Mouse (Mus musculus) hindbrain, embryonic 12.5 days (tissue): ENCODE measurements around the gene Arntl2. TPM values are rescaled to one million over a fixed set of nuclear protein-coding genes. Genes with fewer than 3 reads are reported as not detected.
"Not testable (repeated sequence)": the region's sequence is repeated elsewhere in the genome, so short reads cannot be mapped to it uniquely, and the experiment has no call there.

ENCODE experiments used
- ATAC-seq: fragments of 200-750 bp; cut with Nextera tagmentation; 2 replicates; pipeline ENCODE4 v1.8.0; 2017; ENCODE audit warnings: moderate TSS enrichment; ENCODE audit not compliant: low FRiP score
- H3K27ac ChIP-seq: fragments of 300-500 bp; sonication (generic); 2 replicates; pipeline ENCODE4 v1.5.1; 2016; ENCODE audit warnings: mild to moderate bottlenecking
- H3K27me3 ChIP-seq: fragments of 300-500 bp; sonication (generic); 2 replicates; pipeline ENCODE4 v1.6.1; 2016; ENCODE audit warnings: mild to moderate bottlenecking
- H3K36me3 ChIP-seq: fragments of 300-500 bp; sonication (generic); 2 replicates; pipeline ENCODE4 v1.6.1; 2016; ENCODE audit warnings: mild to moderate bottlenecking
- H3K4me1 ChIP-seq: fragments of 300-500 bp; sonication (generic); 2 replicates; pipeline ENCODE4 v1.6.1; 2016
- H3K4me2 ChIP-seq: fragments of 300-500 bp; sonication (generic); replicated peaks from 2 replicates; pipeline ENCODE4 v1.6.1; 2016; ENCODE audit warnings: mild to moderate bottlenecking
- H3K4me3 ChIP-seq: fragments of 300-500 bp; sonication (generic); 2 replicates; pipeline ENCODE4 v1.5.1; 2016; ENCODE audit warnings: mild to moderate bottlenecking
- H3K9ac ChIP-seq: fragments of 300-500 bp; sonication (generic); 2 replicates; pipeline ENCODE4 v1.6.1; 2016; ENCODE audit warnings: mild to moderate bottlenecking, moderate library complexity
- H3K9me3 ChIP-seq: fragments of 300-500 bp; sonication (generic); replicated peaks from 2 replicates; pipeline ENCODE4 v1.6.1; 2016; ENCODE audit warnings: mild to moderate bottlenecking
- WGBS: fragments of 180-500 bp; shearing (Covaris S2); methylation state at CpG from one replicate; pipeline ENCODE4 v1.1.7; 2016; 5-methylcytosine and 5-hydroxymethylcytosine counted together
- polyA plus RNA-seq: library from polyadenylated mRNA; unstranded; fragments of >200 nt; fragmentation: Nextera tagmentation; extraction: Ambion mirVana; gene quantifications from 2 replicates; pipeline ENCODE4 v1.2.1, GENCODE M21; 2016

Arntl2 gene
- polyA plus RNA-seq, 1 experiment from 2014 or later, result 2.2 TPM

GRCm38 (mm10) chr6:146760736-146761135, 35.1 kb upstream of the Arntl2 start:
- H3K9me3 ChIP-seq, result no peaks in the 10 kb centered on the region
- H3K4me1 ChIP-seq, result peaks cover 7% of the 10 kb centered on the region; the same call in 1 of the 2 replicates
- 73% methylated on average over 4 of the region's 4 CpGs for WGBS
- no peak overlapping the region for H3K27ac ChIP-seq
- H3K9ac ChIP-seq, result no peak overlapping the region
- no peak for ATAC-seq
- H3K4me3 ChIP-seq, result no peak overlapping the region
- 0 out of 2 replicates have a peak, but pooled peaks cover 3% of the 10 kb centered on the region for H3K36me3 ChIP-seq
- H3K27me3 ChIP-seq, result no peaks in the 10 kb centered on the region
- H3K4me2 ChIP-seq, result no peak overlapping the region

GRCm38 (mm10) chr6:146762264-146762898, 33.5 kb upstream of the Arntl2 start:
- WGBS, result 65% methylated on average over 5 of the region's 5 CpGs

GRCm38 (mm10) chr6:146764593-146764992, 31.3 kb upstream of the Arntl2 start:
- no peak for ATAC-seq
- WGBS, result 73% methylated on average over 2 of the region's 2 CpGs

More at GRCm38 (mm10) chr6:146762264-146762898, 33.5 kb upstream of the Arntl2 start:
- Histone ChIP-seq H3K4me1 (no peaks in the 10 kb centered on the region), H3K9me3 (no peaks in the 10 kb centered on the region), H3K4me2 (no peak overlapping the region), H3K36me3 (peaks cover 7% of the 10 kb centered on the region; the same call in 1 of the 2 replicates), H3K4me3 (no peak overlapping the region), H3K27ac (no peak overlapping the region), H3K9ac (no peak overlapping the region), H3K27me3 (no peaks in the 10 kb centered on the region)
- ATAC-seq, result no peak

DNA sequence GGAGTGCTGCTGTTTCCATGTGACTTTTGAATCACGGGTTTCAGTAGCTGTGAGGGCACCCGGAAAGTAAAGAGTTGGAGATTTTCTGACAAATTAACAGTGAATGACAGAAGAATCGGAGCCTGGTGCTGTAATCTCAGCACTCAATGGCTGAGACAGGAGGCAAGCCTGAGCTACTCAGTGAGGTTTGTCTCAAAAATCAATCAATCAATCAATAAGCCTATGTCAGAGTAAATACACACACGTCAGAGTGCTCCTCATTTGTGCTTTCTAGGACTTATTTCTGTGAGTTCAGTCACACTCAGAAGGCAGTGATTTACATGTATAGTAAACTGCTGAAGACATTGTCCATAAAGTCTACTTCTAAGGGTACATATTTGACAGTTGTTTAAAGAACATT, 30.6 kb upstream of the Arntl2 start:
- H3K4me2 ChIP-seq, result no peak overlapping the region
- no peaks in the 10 kb centered on the region for H3K27me3 ChIP-seq
- H3K4me3 ChIP-seq, result no peak overlapping the region
- no peaks in the 10 kb centered on the region for H3K9me3 ChIP-seq
- peaks cover 22% of the 10 kb centered on the region for H3K36me3 ChIP-seq
- ATAC-seq, result no peak
- 87% methylated on average over 4 of the region's 4 CpGs for WGBS
- no peak overlapping the region for H3K9ac ChIP-seq
- H3K4me1 ChIP-seq, result 0 out of 2 replicates have a peak, but pooled peaks cover 3% of the 10 kb centered on the region
- H3K27ac ChIP-seq, result no peak overlapping the region

More at GRCm38 (mm10) chr6:146764593-146764992, 31.3 kb upstream of the Arntl2 start:
- no peaks in the 10 kb centered on the region for H3K4me1 ChIP-seq
- no peak overlapping the region for H3K4me2 ChIP-seq
- peaks cover 20% of the 10 kb centered on the region for H3K36me3 ChIP-seq
- H3K9me3 ChIP-seq, result no peaks in the 10 kb centered on the region
- H3K9ac ChIP-seq, result no peak overlapping the region
- no peak overlapping the region for H3K4me3 ChIP-seq
- H3K27ac ChIP-seq, result no peak overlapping the region
- no peaks in the 10 kb centered on the region for H3K27me3 ChIP-seq

GRCm38 (mm10) chr6:146768813-146769404, 26.9 kb upstream of the Arntl2 start:
- Histone ChIP-seq H3K4me1 (0 out of 2 replicates have a peak, but pooled peaks cover 3% of the 10 kb centered on the region), H3K27me3 (no peaks in the 10 kb centered on the region), H3K27ac (no peak overlapping the region), H3K4me2 (no peak overlapping the region), H3K9ac (no peak overlapping the region), H3K9me3 (no peaks in the 10 kb centered on the region), H3K36me3 (peaks cover 48% of the 10 kb centered on the region), H3K4me3 (no peak overlapping the region)
- ATAC-seq, result no peak
- WGBS, result 91% methylated on average over 10 of the region's 10 CpGs

GRCm38 (mm10) chr6:146770005-146770745, 25.7 kb upstream of the Arntl2 start:
- Histone ChIP-seq H3K9me3 (no peaks in the 10 kb centered on the region), H3K4me3 (no peak overlapping the region), H3K4me1 (0 out of 2 replicates have a peak, but pooled peaks cover 3% of the 10 kb centered on the region), H3K4me2 (no peak overlapping the region), H3K27ac (no peak overlapping the region), H3K9ac (no peak overlapping the region), H3K36me3 (peaks cover 58% of the 10 kb centered on the region), H3K27me3 (no peaks in the 10 kb centered on the region)
- WGBS, result 65% methylated on average over 6 of the region's 6 CpGs
- no peak for ATAC-seq

- Histone ChIP-seq H3K4me3 (no peak overlapping the region), H3K9ac (no peak overlapping the region), H3K27ac (no peak overlapping the region), H3K36me3 (peaks cover 61% of the 10 kb centered on the region), H3K9me3 (no peaks in the 10 kb centered on the region), H3K4me1 (0 out of 2 replicates have a peak, but pooled peaks cover 3% of the 10 kb centered on the region), H3K4me2 (no peak overlapping the region), H3K27me3 (no peaks in the 10 kb centered on the region)
- 89% methylated on average over 5 of the region's 5 CpGs for WGBS
- ATAC-seq, result no peak
Observed at GRCm38 (mm10) chr6:146770808-146771207, 25.0 kb upstream of the Arntl2 start.

DNA sequence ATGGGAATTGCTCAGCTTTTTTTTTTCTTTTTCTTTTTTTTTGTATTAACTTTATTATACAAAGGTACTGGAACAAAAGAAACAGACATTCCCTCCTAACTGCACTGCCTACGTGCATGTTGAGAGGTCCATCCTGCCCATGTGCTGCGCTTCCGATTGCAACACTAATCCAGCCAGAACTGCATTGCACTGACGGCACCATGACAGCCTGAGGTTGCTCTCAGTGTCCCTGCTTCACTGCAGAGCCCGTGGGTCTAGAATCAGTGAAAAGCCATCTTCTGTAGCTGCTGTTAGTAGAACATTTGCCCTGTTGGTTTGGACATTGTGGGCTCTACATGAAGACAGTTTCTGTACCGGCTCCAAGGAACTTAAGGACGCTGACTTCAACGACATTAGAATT, 20.0 kb upstream of the Arntl2 start:
- peaks cover 38% of the 10 kb centered on the region for H3K36me3 ChIP-seq
- not testable (repeated sequence) for H3K4me3 ChIP-seq, H3K27me3 ChIP-seq, ATAC-seq, H3K9ac ChIP-seq, H3K4me2 ChIP-seq, H3K9me3 ChIP-seq, H3K4me1 ChIP-seq, H3K27ac ChIP-seq
- WGBS, result 79% methylated on average over 8 of the region's 8 CpGs

- H3K9ac ChIP-seq, result no peak overlapping the region
- no peaks in the 10 kb centered on the region for H3K27me3 ChIP-seq
- no peak for ATAC-seq
- H3K36me3 ChIP-seq, result peaks cover 30% of the 10 kb centered on the region
- no peak overlapping the region for H3K4me3 ChIP-seq
- no peak overlapping the region for H3K4me2 ChIP-seq
- no peak overlapping the region for H3K27ac ChIP-seq
- no peaks in the 10 kb centered on the region for H3K9me3 ChIP-seq
- H3K4me1 ChIP-seq, result 0 out of 2 replicates have a peak, but pooled peaks cover 3% of the 10 kb centered on the region
- WGBS, result 19% methylated on average over 2 of the region's 2 CpGs
Observed at GRCm38 (mm10) chr6:146776610-146777389, 19.1 kb upstream of the Arntl2 start.

DNA sequence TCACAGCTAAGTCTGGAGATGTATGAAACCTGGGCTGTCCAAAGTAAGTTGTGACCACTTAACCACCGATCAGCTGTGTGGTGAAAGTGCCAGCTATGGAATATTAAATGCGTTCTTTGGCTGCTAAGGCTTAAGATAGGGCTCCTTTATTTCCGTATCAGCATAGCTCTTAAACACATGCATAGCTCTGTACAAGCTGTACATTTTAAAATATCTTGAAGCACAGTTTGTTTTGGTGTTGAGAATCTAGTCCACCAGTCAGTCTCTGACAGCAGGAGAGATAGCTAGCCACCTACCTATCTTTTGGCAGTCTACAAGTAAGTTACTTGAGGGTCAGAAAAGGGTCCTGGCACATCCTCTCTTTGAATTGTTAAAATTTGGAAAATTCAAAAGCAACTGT, 17.8 kb upstream of the Arntl2 start:
- H3K27me3 ChIP-seq, result no peaks in the 10 kb centered on the region
- H3K4me3 ChIP-seq, result no peak overlapping the region
- H3K4me1 ChIP-seq, result 0 out of 2 replicates have a peak, but pooled peaks cover 3% of the 10 kb centered on the region
- no peak overlapping the region for H3K4me2 ChIP-seq
- 98% methylated on average over 3 of the region's 3 CpGs for WGBS
- no peaks in the 10 kb centered on the region for H3K9me3 ChIP-seq
- H3K9ac ChIP-seq, result no peak overlapping the region
- H3K27ac ChIP-seq, result no peak overlapping the region
- H3K36me3 ChIP-seq, result peaks cover 21% of the 10 kb centered on the region
- no peak for ATAC-seq

DNA sequence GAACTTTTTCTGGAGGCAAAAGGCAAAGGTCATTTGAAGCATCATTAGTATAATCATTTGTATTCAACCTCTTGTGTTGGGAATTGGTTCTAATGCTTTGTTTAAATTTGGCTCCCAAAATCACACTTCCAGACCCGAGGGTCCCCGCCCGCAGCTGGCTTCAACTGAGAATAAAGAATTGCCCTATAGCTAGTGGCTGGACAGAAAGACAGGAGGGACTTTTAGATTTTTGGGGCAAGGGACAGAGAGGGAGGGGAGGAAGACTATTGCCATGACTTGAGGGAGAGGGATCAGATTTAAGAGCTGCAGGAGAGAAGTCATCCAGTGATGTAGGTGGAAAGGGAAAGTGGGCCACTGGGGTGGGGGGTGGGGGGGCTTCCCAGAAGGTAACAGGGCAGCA, 14.3 kb upstream of the Arntl2 start:
- Histone ChIP-seq H3K27ac (no peak overlapping the region), H3K27me3 (no peaks in the 10 kb centered on the region), H3K4me3 (no peak overlapping the region), H3K9me3 (no peaks in the 10 kb centered on the region), H3K36me3 (no peaks in the 10 kb centered on the region; the same call in 1 of the 2 replicates), H3K4me1 (0 out of 2 replicates have a peak, but pooled peaks cover under 1% of the 10 kb centered on the region), H3K9ac (no peak overlapping the region), H3K4me2 (no peak overlapping the region)
- no peak for ATAC-seq
- WGBS, result 83% methylated on average over 3 of the region's 3 CpGs

DNA sequence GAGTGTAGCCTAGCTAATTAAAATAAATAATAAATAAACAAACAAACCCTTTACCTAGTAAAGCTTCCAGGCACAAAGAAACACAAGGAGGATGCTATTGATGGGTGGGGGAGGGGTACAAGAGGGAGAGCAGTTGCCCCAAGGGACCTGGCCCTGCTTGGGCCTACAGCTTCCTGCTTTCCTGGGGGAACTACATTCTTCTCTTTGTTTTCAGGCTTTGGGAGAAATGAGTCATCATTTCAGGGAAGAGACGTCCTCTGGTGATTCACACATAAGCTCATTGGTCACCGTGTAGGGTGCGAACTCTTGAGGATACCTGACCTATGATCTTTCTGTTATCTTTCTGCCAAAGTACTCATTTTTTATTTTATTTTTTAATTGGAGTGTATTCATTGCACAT, 2.3 kb upstream of the Arntl2 start:
- H3K4me1 ChIP-seq, result peaks cover 11% of the 10 kb centered on the region
- 84% methylated on average over 3 of the region's 3 CpGs for WGBS
- no peaks in the 10 kb centered on the region for H3K9me3 ChIP-seq

More for the DNA sequence above, 2.3 kb upstream of the Arntl2 start:
- Histone ChIP-seq H3K9ac (no peak overlapping the region), H3K27me3 (peaks cover 15% of the 10 kb centered on the region; the same call in 1 of the 2 replicates), H3K27ac (no peak overlapping the region), H3K4me3 (no peak overlapping the region), H3K4me2 (no peak overlapping the region), H3K36me3 (no peaks in the 10 kb centered on the region)
- ATAC-seq, result no peak
